Mouse (Mus musculus): Measurements from ENCODE around the gene Nos1ap. TPM values are rescaled to one million over a fixed set of nuclear protein-coding genes. Genes with fewer than 3 reads are reported as not detected.

Gene Nos1ap
- polyA plus RNA-seq, 1 experiment from 2014 or later, result 24.6 TPM

- Histone ChIP-seq H3K4me2 (ENCODE audit: low read length) (no peak overlapping the region), H3K36me3 (ENCODE audit: control insufficient read depth, insufficient read depth, low read length) (no peaks in the 10 kb centered on the region), H3K9ac (ENCODE audit: low read depth, low read length) (no peak overlapping the region), H3K9me3 (replicated peaks; ENCODE audit: control insufficient read depth, low read length, poor library complexity, severe bottlenecking) (no peaks in the 10 kb centered on the region), H3K27ac (ENCODE audit: low read length) (no peak overlapping the region), H3K4me1 (ENCODE audit: control insufficient read depth, insufficient read depth, low read length) (no peaks in the 10 kb centered on the region), H3K4me3 (ENCODE audit: low read depth, low read length) (no peak overlapping the region), H3K27me3 (ENCODE audit: control insufficient read depth, insufficient read depth, low read depth, low read length) (no peaks in the 10 kb centered on the region)
- WGBS, result 75% methylated on average over 3 of the region's 3 CpGs
- no peak for ATAC-seq
Measured at GRCm38 (mm10) chr1:170346266-170346665, 243.4 kb downstream of the Nos1ap start.

GRCm38 (mm10) chr1:170343906-170344305 lies 245.8 kb downstream of the Nos1ap start:
- no peak overlapping the region for H3K27ac ChIP-seq (ENCODE audit: low read length)
- H3K4me2 ChIP-seq (ENCODE audit: low read length), result no peak overlapping the region
- ATAC-seq, result no peak
- no peaks in the 10 kb centered on the region for H3K36me3 ChIP-seq (ENCODE audit: control insufficient read depth, insufficient read depth, low read length)
- H3K27me3 ChIP-seq (ENCODE audit: control insufficient read depth, insufficient read depth, low read depth, low read length), result no peaks in the 10 kb centered on the region
- WGBS, result 95% methylated on average over 4 of the region's 4 CpGs
- no peak overlapping the region for H3K9ac ChIP-seq (ENCODE audit: low read depth, low read length)
- no peaks in the 10 kb centered on the region for H3K9me3 ChIP-seq (replicated peaks; ENCODE audit: control insufficient read depth, low read length, poor library complexity, severe bottlenecking)
- H3K4me1 ChIP-seq (ENCODE audit: control insufficient read depth, insufficient read depth, low read length), result no peaks in the 10 kb centered on the region
- no peak overlapping the region for H3K4me3 ChIP-seq (ENCODE audit: low read depth, low read length)

GRCm38 (mm10) chr1:170343081-170343480 lies 246.6 kb downstream of the Nos1ap start:
- 40% methylated on average over 8 of the region's 8 CpGs for WGBS
- Histone ChIP-seq H3K4me3 (ENCODE audit: low read depth, low read length) (no peak overlapping the region), H3K36me3 (ENCODE audit: control insufficient read depth, insufficient read depth, low read length) (no peaks in the 10 kb centered on the region), H3K4me2 (ENCODE audit: low read length) (no peak overlapping the region), H3K9me3 (replicated peaks; ENCODE audit: control insufficient read depth, low read length, poor library complexity, severe bottlenecking) (no peaks in the 10 kb centered on the region), H3K9ac (ENCODE audit: low read depth, low read length) (no peak overlapping the region), H3K27ac (ENCODE audit: low read length) (0 out of 2 replicates have a peak overlapping the region, but pooled peaks have one; percentile 18), H3K27me3 (ENCODE audit: control insufficient read depth, insufficient read depth, low read depth, low read length) (no peaks in the 10 kb centered on the region), H3K4me1 (ENCODE audit: control insufficient read depth, insufficient read depth, low read length) (no peaks in the 10 kb centered on the region)
- ATAC-seq, result peak; percentile 60

GRCm38 (mm10) chr1:170339943-170340342 lies 249.7 kb downstream of the Nos1ap start:
- no peak overlapping the region for H3K4me2 ChIP-seq (ENCODE audit: low read length)
- H3K4me3 ChIP-seq (ENCODE audit: low read depth, low read length), result no peak overlapping the region
- 97% methylated on average over 3 of the region's 3 CpGs for WGBS
- no peaks in the 10 kb centered on the region for H3K27me3 ChIP-seq (ENCODE audit: control insufficient read depth, insufficient read depth, low read depth, low read length)
- H3K27ac ChIP-seq (ENCODE audit: low read length), result no peak overlapping the region
- no peaks in the 10 kb centered on the region; the same call in 1 of the 2 replicates for H3K36me3 ChIP-seq (ENCODE audit: control insufficient read depth, insufficient read depth, low read length)
- ATAC-seq, result no peak
- no peak overlapping the region for H3K9ac ChIP-seq (ENCODE audit: low read depth, low read length)
- no peaks in the 10 kb centered on the region for H3K4me1 ChIP-seq (ENCODE audit: control insufficient read depth, insufficient read depth, low read length)
- no peaks in the 10 kb centered on the region for H3K9me3 ChIP-seq (replicated peaks; ENCODE audit: control insufficient read depth, low read length, poor library complexity, severe bottlenecking)

- no peaks in the 10 kb centered on the region for H3K9me3 ChIP-seq (replicated peaks; ENCODE audit: control insufficient read depth, low read length, poor library complexity, severe bottlenecking)
- no peak overlapping the region for H3K27ac ChIP-seq (ENCODE audit: low read length)
- H3K36me3 ChIP-seq (ENCODE audit: control insufficient read depth, insufficient read depth, low read length), result no peaks in the 10 kb centered on the region; the same call in 1 of the 2 replicates
- no peak for ATAC-seq
- no peak overlapping the region for H3K4me2 ChIP-seq (ENCODE audit: low read length)
- no peak overlapping the region for H3K4me3 ChIP-seq (ENCODE audit: low read depth, low read length)
- no peak overlapping the region for H3K9ac ChIP-seq (ENCODE audit: low read depth, low read length)
- H3K4me1 ChIP-seq (ENCODE audit: control insufficient read depth, insufficient read depth, low read length), result no peaks in the 10 kb centered on the region
- no peaks in the 10 kb centered on the region for H3K27me3 ChIP-seq (ENCODE audit: control insufficient read depth, insufficient read depth, low read depth, low read length)
- 66% methylated on average over 4 of the region's 4 CpGs for WGBS
Measured at GRCm38 (mm10) chr1:170332775-170333174, 256.9 kb downstream of the Nos1ap start.

- ATAC-seq, result no peak
- WGBS, result 77% methylated on average over 6 of the region's 6 CpGs
- Histone ChIP-seq H3K9me3 (replicated peaks; ENCODE audit: control insufficient read depth, low read length, poor library complexity, severe bottlenecking) (no peaks in the 10 kb centered on the region), H3K9ac (ENCODE audit: low read depth, low read length) (no peak overlapping the region), H3K36me3 (ENCODE audit: control insufficient read depth, insufficient read depth, low read length) (no peaks in the 10 kb centered on the region), H3K4me3 (ENCODE audit: low read depth, low read length) (no peak overlapping the region), H3K4me1 (ENCODE audit: control insufficient read depth, insufficient read depth, low read length) (no peaks in the 10 kb centered on the region), H3K27me3 (ENCODE audit: control insufficient read depth, insufficient read depth, low read depth, low read length) (no peaks in the 10 kb centered on the region), H3K27ac (ENCODE audit: low read length) (no peak overlapping the region), H3K4me2 (ENCODE audit: low read length) (no peak overlapping the region)
Measured at GRCm38 (mm10) chr1:170331926-170332325, 257.7 kb downstream of the Nos1ap start.

- ATAC-seq, result no peak
- Histone ChIP-seq H3K4me1 (ENCODE audit: control insufficient read depth, insufficient read depth, low read length) (no peaks in the 10 kb centered on the region), H3K27me3 (ENCODE audit: control insufficient read depth, insufficient read depth, low read depth, low read length) (no peaks in the 10 kb centered on the region), H3K4me3 (ENCODE audit: low read depth, low read length) (no peak overlapping the region), H3K27ac (ENCODE audit: low read length) (no peak overlapping the region), H3K9ac (ENCODE audit: low read depth, low read length) (no peak overlapping the region), H3K36me3 (ENCODE audit: control insufficient read depth, insufficient read depth, low read length) (no peaks in the 10 kb centered on the region), H3K4me2 (ENCODE audit: low read length) (no peak overlapping the region), H3K9me3 (replicated peaks; ENCODE audit: control insufficient read depth, low read length, poor library complexity, severe bottlenecking) (no peaks in the 10 kb centered on the region)
- WGBS, result 91% methylated on average over 4 of the region's 4 CpGs
Measured at GRCm38 (mm10) chr1:170325277-170325676, 264.4 kb downstream of the Nos1ap start.

- 100% methylated on average over 1 of the region's 1 CpGs for WGBS
- no peak for ATAC-seq
- H3K4me3 ChIP-seq (ENCODE audit: low read depth, low read length), result no peak overlapping the region
- no peaks in the 10 kb centered on the region for H3K9me3 ChIP-seq (replicated peaks; ENCODE audit: control insufficient read depth, low read length, poor library complexity, severe bottlenecking)
- H3K9ac ChIP-seq (ENCODE audit: low read depth, low read length), result no peak overlapping the region
- H3K4me2 ChIP-seq (ENCODE audit: low read length), result no peak overlapping the region
- no peaks in the 10 kb centered on the region for H3K27me3 ChIP-seq (ENCODE audit: control insufficient read depth, insufficient read depth, low read depth, low read length)
- no peaks in the 10 kb centered on the region for H3K4me1 ChIP-seq (ENCODE audit: control insufficient read depth, insufficient read depth, low read length)
- H3K27ac ChIP-seq (ENCODE audit: low read length), result no peak overlapping the region
- H3K36me3 ChIP-seq (ENCODE audit: control insufficient read depth, insufficient read depth, low read length), result no peaks in the 10 kb centered on the region
Measured at GRCm38 (mm10) chr1:170324312-170324711, 265.3 kb downstream of the Nos1ap start.

GRCm38 (mm10) chr1:170323001-170323400 lies 266.7 kb downstream of the Nos1ap start:
- Histone ChIP-seq H3K4me2 (ENCODE audit: low read length) (no peak overlapping the region), H3K4me1 (ENCODE audit: control insufficient read depth, insufficient read depth, low read length) (no peaks in the 10 kb centered on the region), H3K9ac (ENCODE audit: low read depth, low read length) (no peak overlapping the region), H3K27me3 (ENCODE audit: control insufficient read depth, insufficient read depth, low read depth, low read length) (no peaks in the 10 kb centered on the region), H3K4me3 (ENCODE audit: low read depth, low read length) (no peak overlapping the region), H3K27ac (ENCODE audit: low read length) (no peak overlapping the region), H3K9me3 (replicated peaks; ENCODE audit: control insufficient read depth, low read length, poor library complexity, severe bottlenecking) (no peaks in the 10 kb centered on the region), H3K36me3 (ENCODE audit: control insufficient read depth, insufficient read depth, low read length) (peaks cover 3% of the 10 kb centered on the region; the same call in 1 of the 2 replicates)
- ATAC-seq, result no peak
- WGBS, result 89% methylated on average over 10 of the region's 10 CpGs

Measured in midbrain, embryonic 16.5 days (tissue).